Mouse (Mus musculus): ENCODE measurements around the gene Ppp1r15b. TPM values are rescaled to one million over a fixed set of nuclear protein-coding genes. Genes with fewer than 3 reads are reported as not detected.

The Ppp1r15b gene
- polyA plus RNA-seq, 1 experiment from 2014 or later: 35.8 TPM

- H3K4me3 ChIP-seq (replicated peaks): no peak overlapping the region
- no peak overlapping the region for H3K9ac ChIP-seq
- DNase-seq (no peak), ATAC-seq (ENCODE audit: low read depth) (peak; percentile 56)
- no peak overlapping the region for H3K27ac ChIP-seq
- H3K27me3 ChIP-seq: no peaks in the 10 kb centered on the region
- WGBS (ENCODE audit: insufficient replicate concordance): 75% methylated on average over 6 of the region's 6 CpGs
- H3K36me3 ChIP-seq: no peaks in the 10 kb centered on the region
- H3K4me1 ChIP-seq (replicated peaks): peaks cover 38% of the 10 kb centered on the region
- H3K4me2 ChIP-seq: no peak overlapping the region
- no peaks in the 10 kb centered on the region for H3K9me3 ChIP-seq (replicated peaks)
These were observed 6.8 kb upstream of the Ppp1r15b start for GRCm38 (mm10) chr1:133124137-133124536.

DNA sequence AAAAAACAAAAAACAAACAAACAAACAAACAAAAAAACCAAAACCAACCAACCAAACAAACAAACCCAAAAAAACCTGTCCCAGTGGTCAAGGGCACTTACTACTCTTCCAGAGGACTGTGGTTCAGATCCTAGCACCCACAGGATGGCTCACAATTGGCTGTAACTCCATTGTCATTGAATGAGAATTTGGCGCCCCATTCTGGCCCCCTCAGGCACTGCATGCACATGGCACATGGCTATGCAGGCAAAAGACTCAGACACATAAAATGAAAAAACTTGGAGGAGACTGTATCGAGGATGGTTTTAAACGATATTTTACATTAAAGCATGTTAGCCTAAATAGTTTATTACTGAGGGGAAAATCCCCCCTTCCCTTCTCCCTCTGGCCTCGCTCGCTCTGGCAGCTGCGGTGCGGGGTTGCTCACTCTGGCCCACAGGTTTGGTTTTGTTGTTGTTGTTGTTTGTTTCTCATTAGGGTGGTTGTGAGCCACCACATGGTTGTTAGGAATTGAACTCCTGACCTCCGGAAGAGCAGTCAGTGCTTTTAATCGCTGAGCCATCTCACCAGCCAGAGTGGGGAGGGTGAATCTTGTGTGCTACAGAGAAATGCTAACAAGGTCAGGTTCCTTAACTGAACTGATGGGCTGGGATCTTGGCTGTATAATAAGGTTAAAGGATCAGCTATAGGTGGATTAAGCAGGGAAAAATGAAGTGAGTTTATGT lies 5.1 kb upstream of the Ppp1r15b start:
- no peaks in the 10 kb centered on the region for H3K9me3 ChIP-seq (replicated peaks)
- H3K4me2 ChIP-seq: no peak overlapping the region
- peaks cover 38% of the 10 kb centered on the region for H3K4me1 ChIP-seq (replicated peaks)
- no peak for DNase-seq
- no peaks in the 10 kb centered on the region for H3K36me3 ChIP-seq
- no peak overlapping the region for H3K9ac ChIP-seq
- H3K4me3 ChIP-seq (replicated peaks): no peak overlapping the region
- H3K27me3 ChIP-seq: no peaks in the 10 kb centered on the region
- H3K27ac ChIP-seq: no peak overlapping the region
- WGBS (ENCODE audit: insufficient replicate concordance): 84% methylated on average over 9 of the region's 9 CpGs
- ATAC-seq (ENCODE audit: low read depth): no peak

- H3K36me3 ChIP-seq: no peaks in the 10 kb centered on the region
- no peaks in the 10 kb centered on the region for H3K9me3 ChIP-seq (replicated peaks)
- no peak overlapping the region for H3K4me2 ChIP-seq
- H3K27ac ChIP-seq: no peak overlapping the region; the same call in 1 of the 2 replicates
- H3K4me1 ChIP-seq (replicated peaks): peaks cover 32% of the 10 kb centered on the region
- no peak for DNase-seq
- no peak overlapping the region for H3K4me3 ChIP-seq (replicated peaks)
- no peak for ATAC-seq (ENCODE audit: low read depth)
- no peak overlapping the region for H3K9ac ChIP-seq
- WGBS (ENCODE audit: insufficient replicate concordance): 76% methylated on average over 4 of the region's 4 CpGs
- H3K27me3 ChIP-seq: no peaks in the 10 kb centered on the region
These were observed 4.6 kb upstream of the Ppp1r15b start for GRCm38 (mm10) chr1:133126365-133126740.

DNA sequence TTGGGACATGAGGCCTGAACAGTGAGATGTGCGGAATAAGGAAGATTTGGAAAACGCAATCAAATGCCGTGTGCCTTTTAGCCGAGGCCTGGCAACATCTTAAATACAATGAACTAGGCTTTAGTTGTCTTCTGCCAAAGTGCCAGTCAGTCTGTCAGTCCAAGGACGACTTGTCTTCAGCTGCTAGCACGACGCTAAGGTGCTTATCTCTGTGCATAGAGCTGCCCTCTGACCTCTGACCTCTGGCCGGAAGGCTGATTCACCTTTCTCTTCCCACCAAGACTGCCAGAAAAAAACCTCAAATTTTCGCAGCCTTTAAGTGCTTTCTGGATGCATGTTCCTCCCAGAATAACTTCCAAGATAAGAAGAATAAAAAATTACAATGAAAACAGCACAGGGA lies 3.6 kb upstream of the Ppp1r15b start:
- H3K4me1 ChIP-seq (replicated peaks): peaks cover 30% of the 10 kb centered on the region
- WGBS (ENCODE audit: insufficient replicate concordance): 60% methylated on average over 9 of the region's 9 CpGs
- H3K36me3 ChIP-seq: no peaks in the 10 kb centered on the region; the same call in 1 of the 2 replicates
- DNase-seq (no peak), ATAC-seq (ENCODE audit: low read depth) (no peak)
- no peak overlapping the region for H3K4me2 ChIP-seq
- H3K9me3 ChIP-seq (replicated peaks): no peaks in the 10 kb centered on the region
- no peaks in the 10 kb centered on the region for H3K27me3 ChIP-seq
- H3K27ac ChIP-seq: no peak overlapping the region
- no peak overlapping the region for H3K4me3 ChIP-seq (replicated peaks)
- no peak overlapping the region for H3K9ac ChIP-seq

DNA sequence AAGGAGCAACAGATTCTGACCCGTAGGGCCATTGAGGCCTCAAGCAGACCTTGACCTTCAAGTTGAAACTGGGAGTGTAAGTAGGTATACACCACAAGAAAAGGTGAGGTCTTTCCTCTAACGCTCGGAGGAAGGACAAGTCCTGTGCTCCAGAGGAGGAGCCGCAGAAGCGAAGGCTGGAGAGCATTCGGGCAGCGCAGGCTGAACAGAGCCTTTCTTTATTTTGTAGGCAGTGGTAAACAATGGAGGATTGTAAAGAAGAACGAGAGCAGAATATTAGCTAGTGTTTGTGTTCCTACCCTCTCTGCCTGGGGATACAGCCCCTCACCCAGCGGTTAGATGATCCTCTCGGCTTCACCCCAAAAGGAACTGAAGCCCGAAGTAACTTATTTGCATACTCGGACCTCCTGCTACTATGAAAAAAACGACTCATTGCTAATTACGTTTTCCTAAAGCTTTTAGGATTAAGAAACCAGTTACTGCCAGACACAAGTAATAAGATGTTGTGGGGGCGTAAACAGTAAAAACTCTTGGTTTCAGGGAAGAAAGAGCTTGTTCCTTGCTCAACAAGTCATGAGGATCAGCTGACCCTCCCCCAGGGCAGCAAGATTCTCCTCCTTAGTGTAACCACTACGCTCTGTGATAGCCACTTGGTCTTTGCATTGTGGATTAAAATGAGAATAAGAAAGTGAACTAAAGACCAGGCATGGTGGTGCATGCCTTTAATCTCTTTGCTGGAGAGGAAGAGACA lies 1.3 kb upstream of the Ppp1r15b start:
- Histone ChIP-seq H3K9me3 (replicated peaks) (no peaks in the 10 kb centered on the region), H3K27ac (peak overlapping the region; percentile 98), H3K4me3 (replicated peaks) (peak overlapping the region; percentile 99), H3K4me2 (peak overlapping the region; percentile 92), H3K9ac (peak overlapping the region; percentile 99), H3K36me3 (peaks cover 22% of the 10 kb centered on the region), H3K4me1 (replicated peaks) (peaks cover 30% of the 10 kb centered on the region), H3K27me3 (no peaks in the 10 kb centered on the region)
- DNase-seq (no peak), ATAC-seq (ENCODE audit: low read depth) (no peak)
- WGBS (ENCODE audit: insufficient replicate concordance): 25% methylated on average over 16 of the region's 16 CpGs

GRCm38 (mm10) chr1:133131561-133131905 lies 590 bp downstream of the Ppp1r15b start:
- H3K4me2 ChIP-seq: peak overlapping the region; percentile 92
- ATAC-seq (ENCODE audit: low read depth) (no peak), DNase-seq (no peak)
- H3K27me3 ChIP-seq: no peaks in the 10 kb centered on the region
- H3K9me3 ChIP-seq (replicated peaks): no peaks in the 10 kb centered on the region
- H3K9ac ChIP-seq: peak overlapping the region; percentile 99
- peaks cover 41% of the 10 kb centered on the region for H3K36me3 ChIP-seq
- peak overlapping the region; percentile 99 for H3K4me3 ChIP-seq (replicated peaks)
- H3K27ac ChIP-seq: peak overlapping the region; percentile 98
- WGBS (ENCODE audit: insufficient replicate concordance): under 1% methylated on average over 35 of the region's 35 CpGs
- H3K4me1 ChIP-seq (replicated peaks): peaks cover 46% of the 10 kb centered on the region

GRCm38 (mm10) chr1:133131936-133132335 lies 993 bp downstream of the Ppp1r15b start:
- Histone ChIP-seq H3K27me3 (no peaks in the 10 kb centered on the region), H3K9ac (peak overlapping the region; percentile 99), H3K9me3 (replicated peaks) (no peaks in the 10 kb centered on the region), H3K27ac (peak overlapping the region; percentile 98), H3K36me3 (peaks cover 45% of the 10 kb centered on the region), H3K4me3 (replicated peaks) (peak overlapping the region; percentile 99), H3K4me1 (replicated peaks) (peaks cover 50% of the 10 kb centered on the region), H3K4me2 (peak overlapping the region; percentile 92)
- DNase-seq: peak; percentile 22
- WGBS (ENCODE audit: insufficient replicate concordance): 0% methylated on average over 11 of the region's 11 CpGs
- no peak for ATAC-seq (ENCODE audit: low read depth)

GRCm38 (mm10) chr1:133132388-133133326 lies 1.7 kb downstream of the Ppp1r15b start:
- peak; percentile 27 for DNase-seq
- Histone ChIP-seq H3K4me2 (peak overlapping the region; percentile 92), H3K9ac (peak overlapping the region; percentile 99), H3K36me3 (peaks cover 52% of the 10 kb centered on the region), H3K9me3 (replicated peaks) (no peaks in the 10 kb centered on the region), H3K4me3 (replicated peaks) (peak overlapping the region; percentile 99), H3K4me1 (replicated peaks) (peaks cover 50% of the 10 kb centered on the region), H3K27ac (peak overlapping the region; percentile 98), H3K27me3 (no peaks in the 10 kb centered on the region)
- WGBS (ENCODE audit: insufficient replicate concordance): under 1% methylated on average over 26 of the region's 26 CpGs
- no peak for ATAC-seq (ENCODE audit: low read depth)

- no peaks in the 10 kb centered on the region for H3K9me3 ChIP-seq (replicated peaks)
- WGBS (ENCODE audit: insufficient replicate concordance): 2% methylated on average over 2 of the region's 2 CpGs
- DNase-seq: peak; percentile 54
- H3K4me3 ChIP-seq (replicated peaks): peak overlapping the region; percentile 99
- H3K27ac ChIP-seq: peak overlapping the region; percentile 98
- peaks cover 57% of the 10 kb centered on the region for H3K4me1 ChIP-seq (replicated peaks)
- peak; percentile 7 for ATAC-seq (ENCODE audit: low read depth)
- H3K9ac ChIP-seq: peak overlapping the region; percentile 99
- H3K36me3 ChIP-seq: peaks cover 60% of the 10 kb centered on the region
- peak overlapping the region; percentile 92 for H3K4me2 ChIP-seq
- no peaks in the 10 kb centered on the region for H3K27me3 ChIP-seq
These were observed 2.5 kb downstream of the Ppp1r15b start for GRCm38 (mm10) chr1:133133425-133133824.

GRCm38 (mm10) chr1:133134071-133134470 lies 3.1 kb downstream of the Ppp1r15b start:
- Histone ChIP-seq H3K4me2 (peak overlapping the region; percentile 92), H3K4me1 (replicated peaks) (peaks cover 59% of the 10 kb centered on the region), H3K4me3 (replicated peaks) (peak overlapping the region; percentile 99), H3K27me3 (no peaks in the 10 kb centered on the region), H3K9me3 (replicated peaks) (no peaks in the 10 kb centered on the region), H3K36me3 (peaks cover 66% of the 10 kb centered on the region), H3K9ac (peak overlapping the region; percentile 99), H3K27ac (peak overlapping the region; percentile 98)
- under 1% methylated on average over 4 of the region's 4 CpGs for WGBS (ENCODE audit: insufficient replicate concordance)
- no peak for DNase-seq
- no peak for ATAC-seq (ENCODE audit: low read depth)

DNA sequence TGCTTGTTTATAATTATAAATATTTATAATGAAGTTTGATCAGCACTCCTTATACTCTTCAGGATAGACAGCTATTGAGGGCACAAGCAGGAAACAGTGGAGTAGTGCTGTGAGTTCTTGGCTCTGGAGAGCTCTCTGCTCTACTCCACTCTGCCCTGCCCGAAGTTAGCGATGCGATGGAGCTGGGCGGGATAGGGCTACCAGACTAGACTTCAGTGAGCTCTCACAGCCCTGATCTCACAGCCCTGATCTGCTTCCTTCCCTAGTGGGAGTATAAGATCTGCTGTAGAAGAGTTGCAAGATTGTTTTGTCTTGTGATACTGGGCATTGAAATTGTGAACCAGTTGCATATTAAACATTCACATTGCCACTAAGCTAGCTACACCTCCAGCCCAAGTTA lies 3.9 kb downstream of the Ppp1r15b start:
- ATAC-seq (ENCODE audit: low read depth) (no peak), DNase-seq (peak; percentile 24)
- peak overlapping the region; percentile 99 for H3K4me3 ChIP-seq (replicated peaks)
- peak overlapping the region; percentile 99 for H3K9ac ChIP-seq
- H3K9me3 ChIP-seq (replicated peaks): no peaks in the 10 kb centered on the region
- 6% methylated on average over 4 of the region's 4 CpGs for WGBS (ENCODE audit: insufficient replicate concordance)
- H3K4me1 ChIP-seq (replicated peaks): peaks cover 53% of the 10 kb centered on the region
- H3K27ac ChIP-seq: no peak overlapping the region
- peaks cover 74% of the 10 kb centered on the region for H3K36me3 ChIP-seq
- peak overlapping the region; percentile 92 for H3K4me2 ChIP-seq
- no peaks in the 10 kb centered on the region for H3K27me3 ChIP-seq
